Mouse (Mus musculus): ENCODE results near the gene Brinp2. TPM values are rescaled to one million over a fixed set of nuclear protein-coding genes. Genes with fewer than 3 reads are reported as not detected.

Gene Brinp2
- total and polyA plus RNA-seq, 3 experiments = 0.03 TPM; not detected in 2

DNA sequence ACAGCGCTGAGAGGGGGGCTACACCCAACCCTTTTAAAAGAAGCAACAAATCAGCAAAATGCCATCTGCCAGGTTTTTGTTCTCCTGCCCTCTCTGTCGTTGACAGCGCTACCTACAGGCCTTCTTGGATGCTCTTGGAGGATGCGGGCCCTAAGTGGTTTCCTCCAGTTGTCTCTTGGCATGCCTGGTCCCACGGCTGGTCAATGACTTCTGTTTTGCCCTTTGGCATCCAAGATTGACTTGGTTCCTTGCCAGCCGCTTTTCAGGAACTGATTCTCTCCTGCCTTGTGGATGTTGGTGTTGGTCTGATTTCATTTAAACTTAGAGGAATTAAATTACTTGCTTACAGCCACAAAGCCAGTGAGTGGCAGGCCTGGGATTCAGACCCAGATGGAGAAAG, 32.8 kb downstream of the Brinp2 start:
- H3K27me3 ChIP-seq (ENCODE audit: control insufficient read depth in 1 of 2, insufficient read depth in 2 of 2, low read length in 2 of 2) = 0 out of 4 replicates have a peak, but pooled peaks cover 0 to 1% of the 10 kb centered on the region in 2 experiments
- TF ChIP-seq MXI1 (IDR thresholded peaks at IDR 0.05; ENCODE audit: low read depth, low read length) = no peak
- no peak for TF ChIP-seq JUND (IDR thresholded peaks at IDR 0.05; ENCODE audit: low read depth, low read length)
- no peak for TF ChIP-seq SMC3 (IDR thresholded peaks at IDR 0.05; ENCODE audit: low read depth, low read length)

GRCm38 (mm10) chr1:158310426-158311156, 45.5 kb downstream of the Brinp2 start:
- H3K4me1 ChIP-seq (ENCODE audit: control insufficient read depth in 1 of 2, insufficient read depth in 2 of 2, low read length in 2 of 2) = no peaks in the 10 kb centered on the region
- H3K36me3 ChIP-seq (ENCODE audit: control insufficient read depth in 1 of 2, insufficient read depth in 2 of 2, low read length in 2 of 2) = no peaks in the 10 kb centered on the region
- H3K4me3 ChIP-seq (ENCODE audit: control insufficient read depth in 1 of 2, insufficient read depth in 1 of 2, low read depth in 2 of 2, low read length in 2 of 2) = no peak overlapping the region
- H3K27me3 ChIP-seq (ENCODE audit: control insufficient read depth in 1 of 2, insufficient read depth in 2 of 2, low read length in 2 of 2) = no peaks in the 10 kb centered on the region; a peak in 1 of 4 replicates
- no peaks in the 10 kb centered on the region for H3K79me2 ChIP-seq (ENCODE audit: control insufficient read depth, insufficient read depth, low read length, poor library complexity)
- no peak for TF ChIP-seq USF1 (IDR thresholded peaks at IDR 0.05; ENCODE audit: low read depth, low read length)
- peak in 1 of 3 experiments; percentile 10; a peak in 1 of 6 replicates for TF ChIP-seq CTCF (IDR thresholded peaks at IDR 0.05 in 2 of 3, conservative IDR thresholded peaks at IDR 0.05 in 1 of 3; ENCODE audit: control insufficient read depth in 1 of 3, insufficient read depth in 1 of 3, low read depth in 2 of 3, low read length in 3 of 3, poor library complexity in 1 of 3, severe bottlenecking in 1 of 3)
- H3K9ac ChIP-seq (ENCODE audit: control insufficient read depth, low read depth, low read length, poor library complexity, severe bottlenecking) = no peak overlapping the region
- no peaks in the 10 kb centered on the region for H3K9me3 ChIP-seq (replicated peaks; ENCODE audit: insufficient read depth, low read length)
- no peak for DNase-seq (ENCODE audit: low read depth, low spot score)
- no peak overlapping the region for H3K27ac ChIP-seq (ENCODE audit: control insufficient read depth, low read depth, low read length)

More for the DNA sequence above, 32.8 kb downstream of the Brinp2 start:
- H3K9me3 ChIP-seq (replicated peaks; ENCODE audit: insufficient read depth, low read length) = no peaks in the 10 kb centered on the region
- no peak overlapping the region for H3K9ac ChIP-seq (ENCODE audit: control insufficient read depth, low read depth, low read length, poor library complexity, severe bottlenecking)
- H3K27ac ChIP-seq (ENCODE audit: control insufficient read depth, low read depth, low read length) = no peak overlapping the region
- no peaks in the 10 kb centered on the region for H3K36me3 ChIP-seq (ENCODE audit: control insufficient read depth in 1 of 2, insufficient read depth in 2 of 2, low read length in 2 of 2)
- DNase-seq (ENCODE audit: low read depth, low spot score) = no peak
- H3K79me2 ChIP-seq (ENCODE audit: control insufficient read depth, insufficient read depth, low read length, poor library complexity) = no peaks in the 10 kb centered on the region
- H3K4me3 ChIP-seq (ENCODE audit: control insufficient read depth in 1 of 2, insufficient read depth in 1 of 2, low read depth in 2 of 2, low read length in 2 of 2) = no peak overlapping the region
- no peaks in the 10 kb centered on the region for H3K4me1 ChIP-seq (ENCODE audit: control insufficient read depth in 1 of 2, insufficient read depth in 2 of 2, low read length in 2 of 2)

GRCm38 (mm10) chr1:158297042-158297441, 59.1 kb downstream of the Brinp2 start:
- Histone ChIP-seq H3K27me3 (ENCODE audit: control insufficient read depth in 1 of 2, insufficient read depth in 2 of 2, low read length in 2 of 2) (peaks cover 2 to 5% of the 10 kb centered on the region in 2 experiments), H3K9ac (ENCODE audit: control insufficient read depth, low read depth, low read length, poor library complexity, severe bottlenecking) (no peak overlapping the region), H3K27ac (ENCODE audit: control insufficient read depth, low read depth, low read length) (no peak overlapping the region), H3K4me3 (ENCODE audit: control insufficient read depth in 1 of 2, insufficient read depth in 1 of 2, low read depth in 2 of 2, low read length in 2 of 2) (no peak overlapping the region), H3K36me3 (ENCODE audit: control insufficient read depth in 1 of 2, insufficient read depth in 2 of 2, low read length in 2 of 2) (no peaks in the 10 kb centered on the region), H3K4me1 (ENCODE audit: control insufficient read depth in 1 of 2, insufficient read depth in 2 of 2, low read length in 2 of 2) (no peaks in the 10 kb centered on the region), H3K79me2 (ENCODE audit: control insufficient read depth, insufficient read depth, low read length, poor library complexity) (no peaks in the 10 kb centered on the region), H3K9me3 (replicated peaks; ENCODE audit: insufficient read depth, low read length) (no peaks in the 10 kb centered on the region)
- DNase-seq (ENCODE audit: low read depth, low spot score) = no peak
- TF ChIP-seq ZKSCAN1 (IDR thresholded peaks at IDR 0.05; ENCODE audit: low read depth, low read length) (no peak), GABPA (IDR thresholded peaks at IDR 0.05; ENCODE audit: low read depth, low read length) (no peak), ZMIZ1 (IDR thresholded peaks at IDR 0.05; ENCODE audit: low read depth, low read length) (no peak), POLR2A (IDR thresholded peaks at IDR 0.05; ENCODE audit: control insufficient read depth in 1 of 2, insufficient read depth in 1 of 2, low read depth in 1 of 2, low read length in 2 of 2, poor library complexity in 1 of 2) (no peak), E2F4 (IDR thresholded peaks at IDR 0.05; ENCODE audit: borderline replicate concordance, low read depth, low read length) (no peak)
